Mouse (Mus musculus): Measurements from ENCODE around the gene Smtnl1. TPM values are rescaled to one million over a fixed set of nuclear protein-coding genes. Genes with fewer than 3 reads are reported as not detected.

Gene Smtnl1
- polyA plus RNA-seq, 1 experiment from 2014 or later = 0.49 TPM

Other genes starting within 250 kb of the Smtnl1 start
- gene Ctnnd1, start 171.9 kb downstream of the Smtnl1 start, polyA plus RNA-seq (2014; fragmentation: Nextera tagmentation; extraction: Ambion mirVana) = 71.2 and 77.5 TPM in 2 replicates
- gene Btbd18, start 163.6 kb downstream of the Smtnl1 start, polyA plus RNA-seq (2014; fragmentation: Nextera tagmentation; extraction: Ambion mirVana) = 0.14 and 0.20 TPM in 2 replicates
- 298 and 299 TPM in 2 replicates for gene Selenoh, start 151.9 kb downstream of the Smtnl1 start, polyA plus RNA-seq (2014; fragmentation: Nextera tagmentation; extraction: Ambion mirVana)
- gene Gm28635, start 144.6 kb downstream of the Smtnl1 start, polyA plus RNA-seq (2014; fragmentation: Nextera tagmentation; extraction: Ambion mirVana) = not detected in 2 replicates
- 41.8 and 42.1 TPM in 2 replicates for gene Med19, start 144.2 kb downstream of the Smtnl1 start, polyA plus RNA-seq (2014; fragmentation: Nextera tagmentation; extraction: Ambion mirVana)
- gene Tmx2, start 143.5 kb downstream of the Smtnl1 start, polyA plus RNA-seq (2014; fragmentation: Nextera tagmentation; extraction: Ambion mirVana) = 144 and 175 TPM in 2 replicates
- 29.2 and 31.0 TPM in 2 replicates for gene Zdhhc5, start 107.5 kb downstream of the Smtnl1 start, polyA plus RNA-seq (2014; fragmentation: Nextera tagmentation; extraction: Ambion mirVana)
- 26.6 and 30.4 TPM in 2 replicates for gene Clp1, start 95.3 kb downstream of the Smtnl1 start, polyA plus RNA-seq (2014; fragmentation: Nextera tagmentation; extraction: Ambion mirVana)
- 8.5 and 13.8 TPM in 2 replicates for gene Ypel4, start 88.6 kb downstream of the Smtnl1 start, polyA plus RNA-seq (2014; fragmentation: Nextera tagmentation; extraction: Ambion mirVana)
- gene Gm19426, start 79.0 kb downstream of the Smtnl1 start, polyA plus RNA-seq (2014; fragmentation: Nextera tagmentation; extraction: Ambion mirVana) = 6.6 and 6.9 TPM in 2 replicates
- 35.0 and 41.8 TPM in 2 replicates for gene Serping1, start 47.2 kb downstream of the Smtnl1 start, polyA plus RNA-seq (2014; fragmentation: Nextera tagmentation; extraction: Ambion mirVana)
- gene Ube2l6, start 23.8 kb downstream of the Smtnl1 start, polyA plus RNA-seq (2014; fragmentation: Nextera tagmentation; extraction: Ambion mirVana) = 95.9 and 105 TPM in 2 replicates
- gene Timm10, start 4.3 kb upstream of the Smtnl1 start, polyA plus RNA-seq (2014; fragmentation: Nextera tagmentation; extraction: Ambion mirVana) = 76.8 and 77.9 TPM in 2 replicates
- gene Slc43a1, start 16.2 kb upstream of the Smtnl1 start, polyA plus RNA-seq (2014; fragmentation: Nextera tagmentation; extraction: Ambion mirVana) = 36.1 and 41.4 TPM in 2 replicates
- gene Rtn4rl2, start 64.1 kb upstream of the Smtnl1 start, polyA plus RNA-seq (2014; fragmentation: Nextera tagmentation; extraction: Ambion mirVana) = 0.23 and 1.1 TPM in 2 replicates
- 48.2 and 52.5 TPM in 2 replicates for gene Slc43a3, start 113.9 kb upstream of the Smtnl1 start, polyA plus RNA-seq (2014; fragmentation: Nextera tagmentation; extraction: Ambion mirVana)
- gene Prg2, start 157.8 kb upstream of the Smtnl1 start, polyA plus RNA-seq (2014; fragmentation: Nextera tagmentation; extraction: Ambion mirVana) = 0.73 and 1.1 TPM in 2 replicates
- 0.24 and 0.37 TPM in 2 replicates for gene Prg3, start 165.6 kb upstream of the Smtnl1 start, polyA plus RNA-seq (2014; fragmentation: Nextera tagmentation; extraction: Ambion mirVana)
- gene Ssrp1, start 214.6 kb upstream of the Smtnl1 start, polyA plus RNA-seq (2014; fragmentation: Nextera tagmentation; extraction: Ambion mirVana) = 180 and 194 TPM in 2 replicates
- 0.44 and 0.77 TPM in 2 replicates for gene P2rx3, start 214.8 kb upstream of the Smtnl1 start, polyA plus RNA-seq (2014; fragmentation: Nextera tagmentation; extraction: Ambion mirVana)
- 7.0 TPM in 2 replicates for gene Tnks1bp1, start 225.4 kb upstream of the Smtnl1 start, polyA plus RNA-seq (2014; fragmentation: Nextera tagmentation; extraction: Ambion mirVana)

All from heart, embryonic 11.5 days (tissue).